Mouse (Mus musculus) frontal cortex, postnatal 14 days (tissue): ENCODE data around the gene Magea6.
"Not testable (repeated sequence)": the region's sequence is repeated elsewhere in the genome, so short reads cannot be mapped to it uniquely, and the experiment has no call there.

Experiments used
- DNase-seq, 2 experiments: peaks; one replicate each; pipeline ENCODE4 v3.0.0; 2022; ENCODE audit warnings: low spot score in 2 of 2

The Magea6 gene

DNA sequence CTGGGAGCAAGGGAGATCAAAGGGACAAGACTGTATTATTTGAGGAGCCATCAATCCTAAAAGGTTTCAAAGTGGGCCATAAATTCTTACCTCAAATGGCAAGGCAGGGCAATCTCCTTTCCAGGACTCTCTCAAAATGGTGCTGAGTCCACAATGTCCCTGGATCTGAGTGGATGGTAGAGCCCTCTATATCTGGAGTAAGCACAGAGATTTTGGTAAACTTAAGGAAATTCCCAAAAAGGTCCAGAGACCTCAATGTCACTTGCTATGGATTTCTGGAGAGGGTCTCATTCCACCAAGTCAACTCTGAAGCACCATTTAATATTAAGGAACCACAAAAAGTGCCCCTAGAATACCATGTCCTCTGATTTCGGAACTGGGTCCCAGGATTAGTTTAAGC is at the start of gene Magea6:
Gene Magea6, minus strand, starts transcription at position 101 of the 400 bp plus-strand sequence.
- not testable (repeated sequence) for DNase-seq

DNA sequence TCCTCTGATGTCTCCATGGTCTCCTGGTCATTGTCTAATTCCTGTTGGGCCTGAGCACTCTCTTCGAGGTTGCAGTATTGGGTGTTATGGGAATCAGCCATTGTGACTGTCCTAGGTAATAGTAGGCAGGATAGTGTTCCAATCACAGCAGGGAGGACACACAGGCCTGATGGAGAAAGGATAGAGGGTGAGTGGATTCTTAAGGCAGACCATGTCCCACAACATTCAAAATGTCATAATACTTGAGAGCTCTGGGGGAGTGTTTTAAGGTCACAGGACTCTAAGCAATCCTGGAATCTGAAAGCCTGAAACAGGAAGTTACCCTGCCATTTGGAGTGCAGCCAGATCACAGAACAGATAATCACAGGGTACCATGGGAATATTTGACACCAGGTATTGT is 13.6 kb upstream of the Magea6 start, which contains the start of gene Magea3:
Gene Magea3, minus strand, starts transcription at position 101 of the 400 bp plus-strand sequence.
- DNase-seq: not testable (repeated sequence)

DNA sequence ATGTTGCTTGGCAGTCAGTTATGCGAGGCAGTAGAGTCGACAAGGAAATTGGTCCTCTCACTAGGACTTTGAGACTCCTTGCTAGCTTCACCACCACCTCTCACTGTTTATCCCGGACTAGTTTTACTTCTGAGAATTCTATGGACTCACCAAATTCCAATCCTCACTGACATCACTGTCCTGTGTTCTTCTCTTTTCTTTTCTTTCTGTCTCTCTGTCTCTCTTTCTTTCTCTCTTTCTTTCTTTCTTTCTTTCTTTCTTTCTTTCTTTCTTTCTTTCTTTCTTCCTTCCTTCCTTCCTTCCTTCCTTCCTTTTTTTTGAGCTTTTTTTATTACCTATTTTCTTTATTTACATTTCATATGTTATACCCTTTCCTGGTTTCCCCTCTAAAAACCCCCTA is 45.6 kb downstream of the Magea6 start, which contains the start of gene Cldn34b1:
Gene Cldn34b1, minus strand, starts transcription at position 101 of the 400 bp plus-strand sequence.
- DNase-seq: not testable (repeated sequence)
